Mouse (Mus musculus): ENCODE measurements around the gene Cst9.

Gene Cst9

DNA sequence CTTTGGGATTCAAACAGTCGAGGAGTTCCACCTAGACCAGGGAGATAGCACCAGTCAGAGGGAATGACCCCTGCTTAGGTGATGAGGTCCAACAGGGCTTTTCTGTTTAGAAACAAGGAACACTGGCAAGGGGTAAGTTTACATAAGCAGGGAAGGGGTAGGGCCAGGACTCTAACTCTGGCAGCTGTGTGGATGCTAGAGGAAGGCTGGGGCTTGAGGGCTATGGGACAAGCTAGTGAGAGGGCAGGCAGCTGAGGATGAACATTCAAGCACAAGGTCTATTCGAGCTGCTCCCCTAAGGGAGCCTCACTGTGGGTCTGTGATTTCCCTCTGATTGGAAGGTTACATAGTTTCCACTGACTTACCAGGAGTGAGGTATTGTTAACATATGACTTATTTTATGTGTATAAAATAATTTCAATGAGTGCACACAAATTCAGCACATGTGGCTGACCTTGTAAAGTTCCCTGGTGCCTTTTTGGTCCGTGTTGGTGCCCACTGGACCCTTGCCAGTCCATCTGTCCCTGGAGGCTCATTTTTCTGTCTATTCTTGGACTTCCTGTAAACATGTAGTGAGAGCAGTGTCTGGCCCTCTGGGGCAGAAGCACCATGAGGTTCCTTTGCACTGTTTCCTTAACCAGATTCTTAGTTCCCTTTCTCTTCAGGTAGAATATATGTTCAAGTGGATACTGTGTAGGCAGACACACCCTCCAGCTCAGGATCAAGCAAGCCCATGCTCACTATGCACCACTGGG is 42.2 kb downstream of the Cst9 start:
- DNase-seq (ENCODE audit: low read depth, low spot score), result no peak

DNA sequence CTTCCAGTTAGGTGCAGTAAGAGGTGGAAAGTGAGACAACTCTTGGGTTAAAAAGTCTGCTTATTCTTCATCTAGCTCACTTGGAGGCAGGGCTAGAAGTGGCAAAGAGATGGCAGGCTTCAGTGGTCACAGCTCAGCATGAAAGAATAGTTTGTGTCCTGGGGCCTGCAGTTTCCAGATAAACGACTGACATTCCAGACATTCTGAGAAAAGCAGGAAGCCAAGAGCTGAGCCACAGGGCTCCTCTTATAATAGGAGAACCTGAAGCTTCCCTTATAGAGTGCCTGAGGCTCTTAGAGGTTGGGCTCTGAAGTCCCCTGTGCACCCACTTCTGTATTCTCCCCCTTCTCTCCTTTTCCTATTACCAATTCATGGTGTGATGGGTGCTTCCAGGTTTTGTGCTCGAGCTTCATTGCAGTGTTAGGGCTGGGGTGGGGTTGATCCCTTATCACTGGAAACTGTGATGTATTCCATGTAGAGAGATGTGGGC is 43.7 kb downstream of the Cst9 start:
- no peak for DNase-seq (ENCODE audit: low read depth, low spot score)

DNA sequence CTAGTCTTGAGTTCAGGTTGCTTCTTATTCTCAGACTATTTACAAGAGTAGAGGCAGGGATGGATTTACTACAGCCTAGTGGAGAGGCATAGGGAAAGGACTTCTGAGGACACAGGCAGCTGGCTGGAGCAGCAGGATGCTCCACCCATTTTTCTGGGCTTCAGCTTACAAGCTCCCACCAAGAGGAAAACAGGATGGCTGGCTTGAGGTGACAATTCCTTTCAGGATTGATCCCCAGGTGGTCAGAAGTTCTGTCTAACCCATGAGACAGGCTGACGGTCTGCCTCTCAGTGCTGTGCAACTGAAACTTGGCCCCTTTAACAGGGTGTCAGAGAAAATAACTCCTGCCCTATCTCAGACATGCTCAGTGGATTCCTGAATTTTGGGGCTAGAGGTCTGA is 44.3 kb downstream of the Cst9 start:
- no peak for DNase-seq (ENCODE audit: low read depth, low spot score)

DNA sequence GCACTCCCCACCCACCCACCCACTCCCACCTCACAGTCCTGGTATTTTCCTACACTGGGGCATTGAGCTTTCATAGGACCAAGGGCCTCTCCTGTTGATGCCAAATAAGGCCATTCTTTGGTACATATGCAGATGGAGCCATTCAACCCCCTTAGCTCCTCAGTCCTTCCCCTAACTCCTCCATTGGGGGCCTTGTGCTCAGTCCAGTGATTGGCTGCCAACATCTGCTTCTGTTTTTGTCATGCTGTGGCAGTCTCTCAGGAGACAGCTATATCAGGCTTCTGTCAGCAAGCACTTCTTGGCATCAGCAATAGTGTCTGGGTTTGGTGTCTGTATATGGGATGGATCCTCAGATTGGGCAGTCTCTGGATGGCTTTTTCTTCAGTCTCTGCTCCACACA is 49.8 kb downstream of the Cst9 start:
- no peak for DNase-seq (ENCODE audit: low read depth, low spot score)

Data from WW6 (cell line).